Mouse (Mus musculus): Measurements from ENCODE around the gene March7. TPM values are rescaled to one million over a fixed set of nuclear protein-coding genes. Genes with fewer than 3 reads are reported as not detected.

The March7 gene
- total RNA-seq, 4 experiments from 2014 or later = 62.6 to 74.5 (median 69.3) TPM

DNA sequence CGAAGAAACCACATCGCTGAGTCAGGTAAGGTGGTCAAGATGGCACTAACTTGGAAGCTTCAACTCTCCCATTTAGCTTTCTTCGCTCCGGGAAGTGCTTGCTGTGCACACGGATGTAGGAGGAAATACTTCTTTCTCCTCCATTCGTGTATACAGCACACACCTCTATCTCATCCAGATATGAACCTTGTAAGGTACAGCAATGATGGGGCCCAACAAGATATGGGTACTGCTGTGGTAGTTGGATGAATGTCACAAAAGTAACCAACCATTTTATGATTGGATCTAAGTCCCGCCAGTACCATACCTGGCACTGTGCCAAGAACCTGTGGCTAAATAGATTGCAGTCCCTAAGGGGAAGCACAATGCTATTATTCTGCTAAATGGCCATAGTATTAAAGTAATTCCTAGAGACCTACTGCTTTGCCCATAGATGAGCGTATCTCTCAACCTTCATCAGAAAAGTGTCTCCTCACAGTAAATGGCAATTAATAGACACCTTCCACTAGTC is 75.5 kb downstream of the March7 start:
- no peak for DNase-seq (ENCODE audit: low spot score in 2 of 2)

DNA sequence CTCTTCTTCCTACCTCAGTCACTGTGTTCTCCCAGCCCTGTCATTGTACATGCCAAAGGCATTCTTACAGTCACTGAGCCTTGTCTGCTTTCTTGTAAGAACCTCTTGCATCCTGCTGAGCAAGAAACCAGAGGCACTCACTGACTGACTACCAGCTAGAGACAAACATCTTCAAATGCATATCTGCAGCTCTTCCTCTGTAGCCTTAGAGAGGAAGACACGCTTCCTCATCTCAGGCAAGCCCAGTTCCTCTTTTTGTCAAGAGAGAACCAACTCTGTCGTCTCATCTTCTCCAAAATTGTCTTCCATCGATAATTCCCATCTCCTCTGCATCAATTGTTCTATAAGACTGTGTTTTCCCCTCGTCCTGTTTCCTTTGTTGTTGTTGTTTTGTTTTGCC is 78.9 kb downstream of the March7 start:
- DNase-seq (ENCODE audit: low spot score in 2 of 2) = no peak

DNA sequence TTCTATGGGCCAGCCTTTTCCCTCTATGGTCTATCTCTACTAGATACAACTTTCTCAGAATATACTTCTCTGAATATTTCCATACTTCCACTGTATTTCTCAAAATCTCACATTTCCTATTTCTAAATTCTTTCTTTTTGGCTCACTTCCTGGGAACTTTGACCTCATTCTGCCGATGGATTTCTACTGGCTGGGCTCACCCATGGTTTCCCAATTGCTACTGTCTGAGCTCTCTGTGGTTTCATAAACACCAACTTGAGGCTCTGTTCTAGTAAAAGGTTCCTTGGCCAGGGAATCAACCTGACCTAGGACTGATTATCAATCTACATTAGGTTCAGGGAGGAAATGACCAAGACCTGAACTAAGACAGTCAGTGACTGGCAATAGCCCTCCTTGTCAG is 79.8 kb downstream of the March7 start:
- DNase-seq (ENCODE audit: low spot score in 2 of 2) = no peak

DNA sequence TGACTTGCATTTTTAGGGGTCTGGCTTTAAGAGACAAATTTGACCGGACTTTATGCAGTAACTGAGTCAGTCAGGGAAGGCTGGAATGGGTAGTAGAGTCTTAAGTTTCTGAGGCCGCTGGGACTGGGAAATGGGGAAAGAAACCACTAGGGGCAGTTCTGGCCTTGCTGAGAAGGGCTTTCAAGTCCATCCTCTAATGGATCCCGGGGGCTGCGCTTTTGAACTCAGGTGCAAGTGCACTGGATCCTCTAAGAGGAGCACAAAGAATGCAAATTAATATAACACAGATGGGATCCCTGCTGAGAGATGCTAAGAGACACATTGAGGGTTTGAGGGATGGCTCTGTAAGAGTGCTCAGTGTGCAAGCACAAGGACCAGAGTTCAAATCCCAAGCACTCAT is 81.7 kb downstream of the March7 start:
- no peak for DNase-seq (ENCODE audit: low spot score in 2 of 2)

DNA sequence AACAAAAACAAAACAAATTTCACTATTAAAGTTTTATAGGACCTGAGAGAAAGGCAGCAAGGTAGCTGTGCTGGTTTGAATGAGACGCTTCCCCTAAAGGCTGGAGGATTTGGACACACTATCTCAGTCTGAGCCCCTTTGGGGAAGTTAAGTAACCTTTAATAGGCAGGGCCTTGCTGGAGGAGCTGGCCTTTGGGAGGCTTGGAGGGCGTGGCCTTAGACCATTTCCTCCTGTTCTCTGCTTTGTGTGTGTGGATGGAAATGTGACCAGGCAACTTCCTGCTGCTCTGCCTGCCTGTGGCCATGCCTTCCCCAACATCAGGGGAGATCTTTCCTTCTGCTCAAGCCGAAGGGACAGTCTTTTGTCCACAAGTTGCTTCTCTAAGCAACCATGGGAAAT is 88.6 kb downstream of the March7 start:
- no peak for DNase-seq (ENCODE audit: low spot score in 2 of 2)

DNA sequence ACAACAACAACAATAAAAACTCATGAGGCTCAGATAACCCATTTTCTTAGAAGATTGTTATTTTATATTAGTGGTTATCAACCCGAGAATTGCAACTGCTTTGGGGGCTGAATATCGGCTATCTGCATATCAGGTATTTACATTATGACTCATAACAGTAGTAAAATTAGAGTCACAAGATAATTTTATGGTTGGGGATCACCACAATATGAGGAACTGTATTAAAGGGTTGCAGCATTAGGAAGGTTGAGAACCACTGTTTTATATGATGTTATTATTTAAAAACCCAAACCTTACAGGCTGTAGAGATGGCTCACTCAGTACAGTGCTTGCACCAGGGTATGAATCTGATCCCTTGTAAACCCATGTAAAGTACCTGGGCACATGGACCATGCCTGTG is 89.6 kb downstream of the March7 start:
- DNase-seq (ENCODE audit: low spot score in 2 of 2) = no peak

Other genes starting within 250 kb of the March7 start
- gene Baz2b, start within 50 bp of the March7 start, total RNA-seq (2022) = 10 to 100 TPM; 56.7 to 73.3 (median 59.7) TPM
- gene Cd302, start 74.6 kb downstream of the March7 start, total RNA-seq (2022) = 10 to 100 TPM; 13.8 to 21.4 (median 19.2) TPM
- under 1 TPM; 0.50 to 0.79 (median 0.77) TPM for gene Ly75, start 173.4 kb downstream of the March7 start, total RNA-seq (2022)

Data from layer of hippocampus, adult 8-10 months (tissue).